Mouse (Mus musculus) small intestine, adult 2 months (tissue): Measurements from ENCODE around the gene 4930550C14Rik.

Experiments
- CTCF ChIP-seq: fragments of 200-500 bp; IDR thresholded peaks from 2 replicates; pipeline ENCODE4 v1.5.1; 2012; ENCODE audit warnings: low read depth, mild to moderate bottlenecking, control low read depth, inconsistent platforms, low read length, moderate library complexity, mixed read lengths; ENCODE audit not compliant: insufficient replicate concordance, insufficient read length; ENCODE audit errors: extremely low read depth
- POLR2A ChIP-seq: fragments of 200-500 bp; IDR thresholded peaks from 2 replicates; pipeline ENCODE4 v1.6.1; 2012; ENCODE audit warnings: low read depth, mild to moderate bottlenecking, control low read depth, inconsistent platforms, low read length, moderate library complexity

GRCm38 (mm10) chr9:53399537-53399936 is 2.6 kb upstream of the 4930550C14Rik start:
- TF ChIP-seq POLR2A (no peak), CTCF (no peak)
